Mouse (Mus musculus) ES-Bruce4 (cell line): ENCODE measurements around the gene Ldlr.

Experiments used
- EP300 ChIP-seq: IDR thresholded peaks from 2 replicates; pipeline ENCODE4 v1.6.1; 2011; ENCODE audit warnings: low read depth, low read length; ENCODE audit not compliant: insufficient read depth
- POLR2A ChIP-seq: IDR thresholded peaks from one replicate; pipeline ENCODE4 v1.8.1; 2011; ENCODE audit warnings: low read length; ENCODE audit not compliant: insufficient read depth

DNA sequence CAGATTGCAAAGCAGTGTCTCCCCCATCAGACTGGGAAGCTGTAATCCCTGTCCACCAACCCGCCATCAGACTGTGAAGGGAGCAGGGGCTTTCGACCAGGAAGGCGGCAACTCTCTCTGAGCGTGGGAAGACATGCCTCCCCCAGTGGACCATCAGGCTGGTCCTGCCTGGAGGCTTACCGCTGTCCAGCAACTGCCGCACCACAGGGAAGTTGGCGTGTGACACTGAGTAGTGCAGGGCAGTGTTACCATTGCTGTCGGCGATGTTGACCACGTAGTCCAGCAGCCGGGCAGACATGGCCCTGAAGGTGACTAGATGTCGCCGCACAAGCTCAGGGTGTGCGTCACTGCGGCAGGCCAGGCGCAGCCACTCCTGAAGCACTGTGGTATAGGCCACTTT, 51.1 kb downstream of the Ldlr start:
- TF ChIP-seq EP300 (peak; percentile 67; the same call in 1 of the 2 replicates), POLR2A (no peak)
